Mouse (Mus musculus) MEL (cell line): ENCODE data around the gene Cntd1. TPM values are rescaled to one million over a fixed set of nuclear protein-coding genes. Genes with fewer than 3 reads are reported as not detected.

ENCODE experiments used
- DNase-seq: peaks from one replicate; pipeline ENCODE4 v3.0.0; 2011; ENCODE audit warnings: low read depth, low spot score
- H3K27ac ChIP-seq: 2 replicates; pipeline ENCODE4 v1.5.1; 2012; ENCODE audit warnings: low read depth, mild to moderate bottlenecking, control low read depth, low read length, moderate library complexity; ENCODE audit not compliant: control insufficient read depth
- H3K27me3 ChIP-seq, 2 experiments: fragments of 150-350 bp in 1 of 2; sonication (generic) in 1 of 2; 2 replicates each; pipeline ENCODE4 v1.6.1; 2012; ENCODE audit warnings: low read length in 2 of 2, mild to moderate bottlenecking in 2 of 2, improper control_type of control experiment in 1 of 2, moderate library complexity in 1 of 2; ENCODE audit not compliant: insufficient read depth in 2 of 2, control insufficient read depth in 1 of 2
- H3K36me3 ChIP-seq, 2 experiments: 2 replicates each; pipeline ENCODE4 v1.6.1; 2012 to 2014; ENCODE audit warnings: low read length in 2 of 2, improper control_type of control experiment in 1 of 2, inconsistent platforms in 1 of 2, mild to moderate bottlenecking in 1 of 2; ENCODE audit not compliant: insufficient read depth in 2 of 2, control insufficient read depth in 1 of 2
- H3K4me1 ChIP-seq, 2 experiments: fragments of 150-350 bp in 1 of 2; sonication (generic) in 1 of 2; 2 replicates each; pipeline ENCODE4 v1.6.1; 2012; ENCODE audit warnings: low read length in 2 of 2, improper control_type of control experiment in 1 of 2, mild to moderate bottlenecking in 1 of 2; ENCODE audit not compliant: insufficient read depth in 2 of 2, control insufficient read depth in 1 of 2
- H3K4me3 ChIP-seq, 2 experiments: fragments of 150-350 bp in 1 of 2; sonication (generic) in 1 of 2; 2 replicates each; pipeline ENCODE4 v1.5.1; 2012; ENCODE audit warnings: low read depth in 2 of 2, low read length in 2 of 2, mild to moderate bottlenecking in 2 of 2, moderate library complexity in 2 of 2, control low read depth in 1 of 2, improper control_type of control experiment in 1 of 2; ENCODE audit not compliant: control insufficient read depth in 1 of 2, insufficient read depth in 1 of 2
- H3K79me2 ChIP-seq: 2 replicates; pipeline ENCODE4 v1.6.1; 2012; ENCODE audit warnings: mild to moderate bottlenecking, low read length, moderate library complexity; ENCODE audit not compliant: control insufficient read depth, poor library complexity, insufficient read depth
- H3K9ac ChIP-seq: 2 replicates; pipeline ENCODE4 v1.6.1; 2012; ENCODE audit warnings: low read depth, mild to moderate bottlenecking, control low read depth, low read length, moderate library complexity; ENCODE audit not compliant: control insufficient read depth, poor library complexity, severe bottlenecking
- H3K9me3 ChIP-seq: fragments of 150-350 bp; sonication (generic); replicated peaks from 2 replicates; pipeline ENCODE4 v1.6.1; 2012; ENCODE audit warnings: mild to moderate bottlenecking, low read length, improper control_type of control experiment, moderate library complexity; ENCODE audit not compliant: insufficient read depth
- CHD2 ChIP-seq: IDR thresholded peaks from 2 replicates; pipeline ENCODE4 v1.6.1; 2011; ENCODE audit warnings: low read length, improper control_type of control experiment
- EP300 ChIP-seq, 2 experiments: IDR thresholded peaks; 2 replicates each; pipeline ENCODE4 v1.6.1; 2011; ENCODE audit warnings: improper control_type of control experiment in 2 of 2, low read length in 2 of 2, low read depth in 1 of 2, mild to moderate bottlenecking in 1 of 2
- ETS1 ChIP-seq: IDR thresholded peaks from 2 replicates; pipeline ENCODE4 v1.6.1; 2012; ENCODE audit warnings: low read depth, mild to moderate bottlenecking, inconsistent platforms, low read length, improper control_type of control experiment, moderate library complexity
- GATA1 ChIP-seq: IDR thresholded peaks from 2 replicates; pipeline ENCODE4 v1.6.1; 2011; ENCODE audit warnings: low read depth, low read length, improper control_type of control experiment
- HCFC1 ChIP-seq: IDR thresholded peaks from 2 replicates; pipeline ENCODE4 v1.6.1; 2012; ENCODE audit warnings: low read depth, mild to moderate bottlenecking, inconsistent platforms, low read length, improper control_type of control experiment, moderate library complexity
- MAX ChIP-seq: IDR thresholded peaks from 2 replicates; pipeline ENCODE4 v1.6.1; 2011; ENCODE audit warnings: low read length, improper control_type of control experiment
- MEF2A ChIP-seq: IDR thresholded peaks from 2 replicates; pipeline ENCODE4 v1.6.1; 2014; ENCODE audit warnings: low read depth, mild to moderate bottlenecking, inconsistent platforms, low read length, improper control_type of control experiment; ENCODE audit not compliant: poor library complexity, insufficient replicate concordance, severe bottlenecking; ENCODE audit errors: extremely low read depth
- MXI1 ChIP-seq: IDR thresholded peaks from 2 replicates; pipeline ENCODE4 v1.6.1; 2011; ENCODE audit warnings: mild to moderate bottlenecking, low read depth, low read length, improper control_type of control experiment
- MYC ChIP-seq: IDR thresholded peaks from 2 replicates; pipeline ENCODE4 v1.6.1; 2011; ENCODE audit warnings: low read depth, mild to moderate bottlenecking, low read length, improper control_type of control experiment, moderate library complexity
- NRF1 ChIP-seq: IDR thresholded peaks from 2 replicates; pipeline ENCODE4 v1.6.1; 2014; ENCODE audit warnings: low read depth, mild to moderate bottlenecking, inconsistent platforms, low read length, improper control_type of control experiment, moderate library complexity; ENCODE audit not compliant: poor library complexity, insufficient read depth, severe bottlenecking
- POLR2A ChIP-seq, 2 experiments: IDR thresholded peaks; 2 replicates each; pipeline ENCODE4 v1.6.1; 2011 to 2012; ENCODE audit warnings: low read length in 2 of 2, mild to moderate bottlenecking in 2 of 2, control low read depth in 1 of 2, improper control_type of control experiment in 1 of 2, low read depth in 1 of 2, moderate library complexity in 1 of 2; ENCODE audit not compliant: control insufficient read depth in 1 of 2, insufficient read depth in 1 of 2, poor library complexity in 1 of 2
- POLR2AphosphoS2 ChIP-seq: IDR thresholded peaks from 2 replicates; pipeline ENCODE4 v1.6.1; 2011; ENCODE audit warnings: low read length, improper control_type of control experiment
- RCOR1 ChIP-seq: IDR thresholded peaks from 2 replicates; pipeline ENCODE4 v1.6.1; 2012; ENCODE audit warnings: low read depth, mild to moderate bottlenecking, inconsistent platforms, low read length, improper control_type of control experiment
- SIN3A ChIP-seq: IDR thresholded peaks from 2 replicates; pipeline ENCODE4 v1.6.1; 2012; ENCODE audit warnings: low read length, improper control_type of control experiment, inconsistent platforms
- SMC3 ChIP-seq: IDR thresholded peaks from 2 replicates; pipeline ENCODE4 v1.6.1; 2011; ENCODE audit warnings: low read depth, low read length, improper control_type of control experiment
- TBP ChIP-seq: IDR thresholded peaks from 2 replicates; pipeline ENCODE4 v1.8.0; 2011; ENCODE audit warnings: low read depth, low read length, improper control_type of control experiment
- TCF12 ChIP-seq: IDR thresholded peaks from 2 replicates; pipeline ENCODE4 v1.6.1; 2014; ENCODE audit warnings: low read depth, mild to moderate bottlenecking, inconsistent platforms, low read length, improper control_type of control experiment, moderate library complexity
- USF1 ChIP-seq: IDR thresholded peaks from 2 replicates; pipeline ENCODE4 v1.6.1; 2014; ENCODE audit warnings: low read depth, mild to moderate bottlenecking, inconsistent platforms, low read length, improper control_type of control experiment, moderate library complexity
- ZC3H11A ChIP-seq: IDR thresholded peaks from 2 replicates; pipeline ENCODE4 v1.6.1; 2012; ENCODE audit warnings: low read depth, mild to moderate bottlenecking, inconsistent platforms, low read length, improper control_type of control experiment
- ZMIZ1 ChIP-seq: IDR thresholded peaks from 2 replicates; pipeline ENCODE4 v1.6.1; 2012; ENCODE audit warnings: low read depth, mild to moderate bottlenecking, inconsistent platforms, low read length, improper control_type of control experiment, moderate library complexity
- ZNF384 ChIP-seq: IDR thresholded peaks from 2 replicates; pipeline ENCODE4 v1.6.1; 2012; ENCODE audit warnings: low read depth, mild to moderate bottlenecking, inconsistent platforms, low read length, improper control_type of control experiment
- polyA plus RNA-seq, 2 experiments: library from polyadenylated mRNA; stranded (reverse) in 1 of 2; unstranded in 1 of 2; fragments of >175 nt in 1 of 2; fragments of >200 nt in 1 of 2; gene quantifications; 2 replicates each; pipeline versions ENCODE4 v1.2.1 to v1.2.4; 2012; ENCODE audit warnings: low replicate concordance in 2 of 2, low read depth in 1 of 2; ENCODE audit not compliant: insufficient read length in 2 of 2, insufficient read depth in 1 of 2, missing spikeins in 1 of 2
- total RNA-seq: library from RNA; depleted of rRNA; stranded (reverse); fragments of 300-350 nt; gene quantifications from 2 replicates; pipeline ENCODE4 v1.2.3, GENCODE M21; 2012

Cntd1 gene
- total and polyA plus RNA-seq, 3 experiments: 0.84 to 2.4 TPM; not detected in 1

DNA sequence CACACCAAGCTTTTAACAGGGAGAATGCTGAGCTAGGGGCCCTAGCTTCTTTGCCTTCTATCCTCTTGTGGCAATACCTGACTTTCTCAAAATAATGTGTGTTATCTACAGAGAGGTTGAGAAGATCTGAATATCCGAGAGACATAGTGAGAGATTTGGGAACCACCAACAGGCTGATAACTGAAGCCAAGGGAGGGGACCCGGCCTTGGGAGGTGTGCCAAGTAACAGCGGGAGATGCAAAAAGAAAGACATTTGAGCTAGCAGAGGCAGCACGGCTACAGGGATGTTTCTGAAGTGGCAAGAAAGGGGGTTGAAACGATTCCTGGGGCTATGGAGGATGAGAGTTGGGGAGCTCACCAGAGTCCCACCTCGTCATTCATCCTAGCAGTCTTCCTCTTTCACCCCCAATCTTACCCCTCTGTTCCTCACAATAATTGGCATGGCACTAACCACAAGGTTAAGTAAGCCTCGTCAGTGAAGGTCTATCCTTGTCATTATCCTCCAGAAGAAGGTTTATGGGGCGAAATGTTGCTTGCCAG, 49.4 kb upstream of the Cntd1 start:
- Histone ChIP-seq H3K27ac (no peak overlapping the region), H3K36me3 (peaks cover 0 to 17% of the 10 kb centered on the region in 2 experiments; a peak in 2 of 4 replicates), H3K79me2 (peaks cover 5% of the 10 kb centered on the region; the same call in 1 of the 2 replicates), H3K27me3 (peaks cover 0 to 4% of the 10 kb centered on the region in 2 experiments; a peak in 2 of 4 replicates), H3K4me1 (peaks cover 3 to 30% of the 10 kb centered on the region in 2 experiments; a peak in 3 of 4 replicates), H3K4me3 (no peak overlapping the region), H3K9me3 (no peaks in the 10 kb centered on the region), H3K9ac (no peak overlapping the region)
- DNase-seq: peak; percentile 65
- TF ChIP-seq GATA1 (0 out of 2 replicates have a peak, but pooled peaks have one; percentile 46), EP300 (IDR thresholded peaks at IDR 0.05; ENCODE audit: low read depth in 1 of 2, low read length in 2 of 2) (peak; percentile 16 to 19; a peak in 2 of 4 replicates), SMC3 (no peak), MEF2A (no peak), RCOR1 (peak; percentile 87), TCF12 (peak; percentile 42; the same call in 1 of the 2 replicates), ETS1 (0 out of 2 replicates have a peak, but pooled peaks have one; percentile 34), ZNF384 (no peak), HCFC1 (no peak), ZMIZ1 (no peak), SIN3A (0 out of 2 replicates have a peak, but pooled peaks have one; percentile 17)

DNA sequence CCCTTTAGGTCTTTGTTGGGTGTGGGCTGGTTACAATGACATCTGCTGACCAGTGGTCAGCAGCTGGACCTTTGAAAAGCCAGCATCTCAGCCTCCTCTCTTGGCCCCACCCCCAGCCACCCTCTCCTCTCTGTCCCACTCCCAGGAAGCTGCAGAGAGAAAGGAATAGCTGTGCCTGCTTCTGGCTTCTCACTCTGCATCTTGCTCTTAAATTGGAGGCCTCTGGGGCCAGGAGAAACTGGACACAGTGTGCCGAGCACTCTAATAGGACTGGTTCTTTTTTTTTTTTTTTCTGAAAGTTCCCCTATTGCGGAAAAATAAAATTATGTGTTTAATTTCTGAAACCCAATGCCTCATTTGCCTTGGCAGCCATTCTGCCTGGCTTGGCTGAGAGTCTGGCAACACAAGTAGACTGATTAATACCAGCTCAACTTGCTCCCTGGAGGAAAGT, 48.7 kb upstream of the Cntd1 start:
- Histone ChIP-seq H3K27me3 (peaks cover 0 to 4% of the 10 kb centered on the region in 2 experiments; a peak in 2 of 4 replicates), H3K4me3 (no peak overlapping the region), H3K9ac (no peak overlapping the region), H3K36me3 (peaks cover 0 to 16% of the 10 kb centered on the region in 2 experiments; a peak in 2 of 4 replicates), H3K9me3 (no peaks in the 10 kb centered on the region), H3K4me1 (peaks cover 3 to 30% of the 10 kb centered on the region in 2 experiments; a peak in 3 of 4 replicates), H3K27ac (no peak overlapping the region), H3K79me2 (peaks cover 5% of the 10 kb centered on the region; the same call in 1 of the 2 replicates)
- no peak for TF ChIP-seq NRF1
- TF ChIP-seq MXI1: no peak
- no peak for TF ChIP-seq USF1
- TF ChIP-seq SIN3A: no peak
- no peak for TF ChIP-seq CHD2
- no peak for TF ChIP-seq TBP
- TF ChIP-seq ZMIZ1: no peak
- no peak for TF ChIP-seq ZC3H11A
- TF ChIP-seq GATA1: no peak
- TF ChIP-seq MYC: no peak
- no peak for TF ChIP-seq POLR2AphosphoS2
- no peak for TF ChIP-seq POLR2A (IDR thresholded peaks at IDR 0.05; ENCODE audit: control insufficient read depth in 1 of 2, insufficient read depth in 1 of 2, low read depth in 1 of 2, low read length in 2 of 2, poor library complexity in 1 of 2)
- no peak for TF ChIP-seq MAX
- no peak for DNase-seq
